Mouse (Mus musculus) hindbrain, embryonic 12.5 days (tissue): ENCODE results near the gene Maff. TPM values are rescaled to one million over a fixed set of nuclear protein-coding genes. Genes with fewer than 3 reads are reported as not detected.
A peak's percentile ranks its signal among the peaks of the same experiment; 100 is the strongest.

Source experiments
- ATAC-seq: fragments of 200-750 bp; cut with Nextera tagmentation; 2 replicates; pipeline ENCODE4 v1.8.0; 2017; ENCODE audit warnings: moderate TSS enrichment; ENCODE audit not compliant: low FRiP score
- H3K27ac ChIP-seq: fragments of 300-500 bp; sonication (generic); 2 replicates; pipeline ENCODE4 v1.5.1; 2016; ENCODE audit warnings: mild to moderate bottlenecking
- H3K27me3 ChIP-seq: fragments of 300-500 bp; sonication (generic); 2 replicates; pipeline ENCODE4 v1.6.1; 2016; ENCODE audit warnings: mild to moderate bottlenecking
- H3K36me3 ChIP-seq: fragments of 300-500 bp; sonication (generic); 2 replicates; pipeline ENCODE4 v1.6.1; 2016; ENCODE audit warnings: mild to moderate bottlenecking
- H3K4me1 ChIP-seq: fragments of 300-500 bp; sonication (generic); 2 replicates; pipeline ENCODE4 v1.6.1; 2016
- H3K4me2 ChIP-seq: fragments of 300-500 bp; sonication (generic); replicated peaks from 2 replicates; pipeline ENCODE4 v1.6.1; 2016; ENCODE audit warnings: mild to moderate bottlenecking
- H3K4me3 ChIP-seq: fragments of 300-500 bp; sonication (generic); 2 replicates; pipeline ENCODE4 v1.5.1; 2016; ENCODE audit warnings: mild to moderate bottlenecking
- H3K9ac ChIP-seq: fragments of 300-500 bp; sonication (generic); 2 replicates; pipeline ENCODE4 v1.6.1; 2016; ENCODE audit warnings: mild to moderate bottlenecking, moderate library complexity
- H3K9me3 ChIP-seq: fragments of 300-500 bp; sonication (generic); replicated peaks from 2 replicates; pipeline ENCODE4 v1.6.1; 2016; ENCODE audit warnings: mild to moderate bottlenecking
- WGBS: fragments of 180-500 bp; shearing (Covaris S2); methylation state at CpG from one replicate; pipeline ENCODE4 v1.1.7; 2016; 5-methylcytosine and 5-hydroxymethylcytosine counted together
- polyA plus RNA-seq: library from polyadenylated mRNA; unstranded; fragments of >200 nt; fragmentation: Nextera tagmentation; extraction: Ambion mirVana; gene quantifications from 2 replicates; pipeline ENCODE4 v1.2.1, GENCODE M21; 2016

Maff gene
- 1.4 and 1.5 TPM in 2 replicates for polyA plus RNA-seq

GRCm38 (mm10) chr15:79346051-79346793 is at the start of gene Maff:
Gene Maff, plus strand, starts transcription at chr15:79346621.
- Histone ChIP-seq H3K36me3 (no peaks in the 10 kb centered on the region), H3K4me3 (peak within 1 kb of the TSS; percentile 73), H3K27ac (peak within 1 kb of the TSS; percentile 83), H3K27me3 (peaks cover 24% of the 10 kb centered on the region), H3K4me1 (peaks cover 9% of the 10 kb centered on the region), H3K9ac (peak within 1 kb of the TSS; percentile 71), H3K9me3 (no peaks in the 10 kb centered on the region), H3K4me2 (peak within 1 kb of the TSS; percentile 98)
- WGBS = 45% methylated on average over 8 of the region's 8 CpGs
- no peak for ATAC-seq

- H3K4me3 ChIP-seq = no peak overlapping the region
- 79% methylated on average over 6 of the region's 6 CpGs for WGBS
- H3K27ac ChIP-seq = no peak overlapping the region
- H3K9ac ChIP-seq = no peak overlapping the region
- no peak for ATAC-seq
- no peaks in the 10 kb centered on the region for H3K9me3 ChIP-seq
- H3K4me2 ChIP-seq = no peak overlapping the region
- H3K36me3 ChIP-seq = peaks cover 7% of the 10 kb centered on the region; the same call in 1 of the 2 replicates
- H3K27me3 ChIP-seq = no peaks in the 10 kb centered on the region
- H3K4me1 ChIP-seq = no peaks in the 10 kb centered on the region
These were observed 47.9 kb upstream of the Maff start for GRCm38 (mm10) chr15:79298553-79298952.

- H3K27me3 ChIP-seq = no peaks in the 10 kb centered on the region
- H3K4me2 ChIP-seq = no peak overlapping the region
- H3K27ac ChIP-seq = no peak overlapping the region
- WGBS = 79% methylated on average over 2 of the region's 2 CpGs
- no peak overlapping the region for H3K9ac ChIP-seq
- H3K9me3 ChIP-seq = no peaks in the 10 kb centered on the region
- peaks cover 7% of the 10 kb centered on the region; the same call in 1 of the 2 replicates for H3K36me3 ChIP-seq
- no peak overlapping the region for H3K4me3 ChIP-seq
- ATAC-seq = no peak
- no peaks in the 10 kb centered on the region for H3K4me1 ChIP-seq
These were observed 46.8 kb upstream of the Maff start for GRCm38 (mm10) chr15:79299563-79300155.

GRCm38 (mm10) chr15:79303725-79304124 is 42.7 kb upstream of the Maff start:
- Histone ChIP-seq H3K4me3 (no peak overlapping the region), H3K9me3 (no peaks in the 10 kb centered on the region), H3K4me2 (no peak overlapping the region), H3K36me3 (peaks cover 34% of the 10 kb centered on the region), H3K9ac (no peak overlapping the region), H3K4me1 (no peaks in the 10 kb centered on the region), H3K27me3 (no peaks in the 10 kb centered on the region), H3K27ac (no peak overlapping the region)
- no peak for ATAC-seq
- WGBS = 88% methylated on average over 8 of the region's 8 CpGs

GRCm38 (mm10) chr15:79304832-79305231 is 41.6 kb upstream of the Maff start:
- Histone ChIP-seq H3K27ac (no peak overlapping the region), H3K9ac (no peak overlapping the region), H3K4me2 (no peak overlapping the region), H3K9me3 (no peaks in the 10 kb centered on the region), H3K27me3 (no peaks in the 10 kb centered on the region), H3K36me3 (peaks cover 35% of the 10 kb centered on the region), H3K4me1 (no peaks in the 10 kb centered on the region), H3K4me3 (no peak overlapping the region)
- WGBS = 70% methylated on average over 4 of the region's 5 CpGs
- ATAC-seq = no peak

GRCm38 (mm10) chr15:79306043-79306637 is 40.3 kb upstream of the Maff start:
- H3K9ac ChIP-seq = no peak overlapping the region
- H3K27me3 ChIP-seq = no peaks in the 10 kb centered on the region
- no peak overlapping the region for H3K4me2 ChIP-seq
- no peaks in the 10 kb centered on the region for H3K4me1 ChIP-seq
- ATAC-seq = peak; percentile 29; the same call in 1 of the 2 replicates
- H3K9me3 ChIP-seq = no peaks in the 10 kb centered on the region
- H3K36me3 ChIP-seq = peaks cover 39% of the 10 kb centered on the region
- WGBS = 78% methylated on average over 23 of the region's 23 CpGs
- H3K27ac ChIP-seq = no peak overlapping the region
- H3K4me3 ChIP-seq = no peak overlapping the region

- Histone ChIP-seq H3K27me3 (no peaks in the 10 kb centered on the region), H3K9ac (no peak overlapping the region), H3K4me3 (no peak overlapping the region), H3K4me2 (no peak overlapping the region), H3K36me3 (peaks cover 46% of the 10 kb centered on the region), H3K9me3 (no peaks in the 10 kb centered on the region), H3K4me1 (no peaks in the 10 kb centered on the region), H3K27ac (no peak overlapping the region)
- 64% methylated on average over 4 of the region's 4 CpGs for WGBS
- ATAC-seq = no peak
These were observed 38.6 kb upstream of the Maff start for GRCm38 (mm10) chr15:79307861-79308260.

- H3K9me3 ChIP-seq = no peaks in the 10 kb centered on the region
- H3K9ac ChIP-seq = no peak overlapping the region
- no peaks in the 10 kb centered on the region for H3K4me1 ChIP-seq
- H3K27ac ChIP-seq = no peak overlapping the region
- no peak overlapping the region for H3K4me2 ChIP-seq
- 70% methylated on average over 8 of the region's 8 CpGs for WGBS
- no peak for ATAC-seq
- H3K4me3 ChIP-seq = no peak overlapping the region
- H3K36me3 ChIP-seq = peaks cover 25% of the 10 kb centered on the region
- no peaks in the 10 kb centered on the region for H3K27me3 ChIP-seq
These were observed 32.5 kb upstream of the Maff start for GRCm38 (mm10) chr15:79313848-79314369.

GRCm38 (mm10) chr15:79321733-79322190 is 24.7 kb upstream of the Maff start:
- Histone ChIP-seq H3K27ac (no peak overlapping the region), H3K9me3 (no peaks in the 10 kb centered on the region), H3K4me3 (no peak overlapping the region), H3K36me3 (0 out of 2 replicates have a peak, but pooled peaks cover 7% of the 10 kb centered on the region), H3K9ac (no peak overlapping the region), H3K4me1 (peaks cover 22% of the 10 kb centered on the region), H3K4me2 (no peak overlapping the region), H3K27me3 (no peaks in the 10 kb centered on the region)
- 84% methylated on average over 5 of the region's 5 CpGs for WGBS
- no peak for ATAC-seq

GRCm38 (mm10) chr15:79322281-79322990 is 24.0 kb upstream of the Maff start:
- ATAC-seq = no peak
- no peak overlapping the region for H3K27ac ChIP-seq
- peaks cover 29% of the 10 kb centered on the region for H3K4me1 ChIP-seq
- H3K4me3 ChIP-seq = no peak overlapping the region
- H3K9me3 ChIP-seq = no peaks in the 10 kb centered on the region
- 78% methylated on average over 11 of the region's 11 CpGs for WGBS
- no peaks in the 10 kb centered on the region for H3K27me3 ChIP-seq
- no peak overlapping the region for H3K4me2 ChIP-seq
- 0 out of 2 replicates have a peak, but pooled peaks cover 3% of the 10 kb centered on the region for H3K36me3 ChIP-seq
- no peak overlapping the region for H3K9ac ChIP-seq

- Histone ChIP-seq H3K36me3 (no peaks in the 10 kb centered on the region), H3K9ac (no peak overlapping the region), H3K9me3 (no peaks in the 10 kb centered on the region), H3K4me1 (peaks cover 29% of the 10 kb centered on the region), H3K27ac (no peak overlapping the region), H3K4me3 (no peak overlapping the region), H3K27me3 (no peaks in the 10 kb centered on the region), H3K4me2 (no peak overlapping the region)
- ATAC-seq = no peak
- WGBS = 73% methylated on average over 6 of the region's 6 CpGs
These were observed 23.2 kb upstream of the Maff start for GRCm38 (mm10) chr15:79322991-79323790.
